Mouse (Mus musculus) cerebellum, adult 11-12 months (tissue): ENCODE measurements around the gene Slc34a3.

ENCODE experiments used
- DNase-seq: peaks from one replicate; pipeline ENCODE4 v3.0.0; 2022

The Slc34a3 gene

DNA sequence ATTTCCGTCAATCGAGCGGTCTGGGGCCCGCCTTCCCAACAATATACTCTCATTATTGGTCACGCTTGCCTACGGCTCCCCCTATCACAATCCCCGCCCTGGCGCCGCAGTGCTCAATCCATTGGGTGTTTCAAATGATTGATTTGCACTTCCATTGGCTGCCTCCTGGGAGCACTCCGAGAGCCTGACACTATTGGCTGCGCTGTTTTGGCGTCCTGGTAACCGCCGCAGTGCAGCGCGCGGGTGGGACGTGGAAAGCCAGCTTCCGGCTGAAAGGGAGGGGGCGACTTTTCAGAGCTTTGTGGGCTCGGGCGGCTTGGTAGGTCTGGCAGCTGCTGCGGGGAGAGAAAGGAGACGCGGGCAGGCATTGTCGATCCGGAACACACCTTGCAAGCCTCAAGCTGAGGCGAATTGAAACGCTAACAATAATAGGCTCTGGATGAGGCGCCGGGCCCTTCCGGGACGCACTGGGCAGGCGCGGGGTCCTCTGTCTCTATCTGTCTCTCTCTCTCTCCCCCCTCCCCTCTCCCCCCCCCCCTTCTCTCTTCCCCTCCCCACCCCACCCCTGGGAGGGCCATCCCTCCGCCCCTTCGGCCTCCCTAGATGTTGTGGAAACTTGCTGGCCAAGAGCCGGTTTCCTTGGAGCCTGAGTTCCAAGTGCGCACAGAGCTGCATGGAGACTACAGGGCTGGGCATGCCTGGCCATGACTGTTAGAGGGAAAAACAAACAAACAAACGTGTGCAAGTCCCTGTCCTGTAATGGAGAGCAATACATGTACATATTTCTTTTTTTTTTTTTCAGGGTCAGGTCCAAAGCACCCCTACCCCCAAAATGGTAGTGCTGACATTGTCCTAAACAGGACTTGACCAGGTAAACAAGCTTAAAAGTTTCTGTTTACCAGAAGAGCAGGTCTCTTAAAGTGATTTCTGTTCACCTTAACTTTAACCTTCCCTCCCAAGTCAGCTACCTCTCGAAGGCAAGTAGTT, 9.1 kb downstream of the Slc34a3 start:
- DNase-seq = peak; percentile 100

DNA sequence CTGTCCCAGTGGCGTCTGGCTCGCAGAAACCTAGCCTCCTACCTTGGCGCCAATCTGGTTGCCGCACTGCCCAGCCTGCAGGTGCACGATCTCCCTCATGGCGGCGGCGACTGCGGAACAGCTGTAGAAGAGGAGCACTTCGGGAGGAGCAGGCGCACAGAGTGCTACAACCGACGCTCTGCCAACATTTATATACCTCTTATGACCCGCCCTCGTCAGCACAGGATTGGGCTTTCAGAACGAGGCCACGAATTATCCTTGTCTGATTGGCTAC, 9.7 kb downstream of the Slc34a3 start, which contains the start of gene Tubb4b:
TSS of gene Tubb4b (minus strand) at position 211 of the 274 bp plus-strand sequence.
- no peak for DNase-seq

- DNase-seq = peak; percentile 84
Measured at GRCm38 (mm10) chr2:25223681-25224491, 10.3 kb downstream of the Slc34a3 start.

GRCm38 (mm10) chr2:25221331-25221772, 12.8 kb downstream of the Slc34a3 start:
- DNase-seq = no peak

GRCm38 (mm10) chr2:25218445-25218844, 15.7 kb downstream of the Slc34a3 start, which contains the start of gene Fam166a:
TSS of gene Fam166a (plus strand) at chr2:25218745.
- no peak for DNase-seq

GRCm38 (mm10) chr2:25217666-25218065, 16.5 kb downstream of the Slc34a3 start:
- no peak for DNase-seq

GRCm38 (mm10) chr2:25214444-25214843, 19.7 kb downstream of the Slc34a3 start, which contains the start of gene Stpg3:
TSS of gene Stpg3 (minus strand) at chr2:25214637.
- no peak for DNase-seq

- DNase-seq = no peak
Measured at GRCm38 (mm10) chr2:25213266-25213865, 20.8 kb downstream of the Slc34a3 start.

GRCm38 (mm10) chr2:25211121-25211670, 23.0 kb downstream of the Slc34a3 start, which contains the start of gene Nelfb:
TSS of gene Nelfb (minus strand) at chr2:25211489.
- peak; percentile 84 for DNase-seq

- DNase-seq = no peak
Measured at GRCm38 (mm10) chr2:25210686-25211085, 23.5 kb downstream of the Slc34a3 start.

DNA sequence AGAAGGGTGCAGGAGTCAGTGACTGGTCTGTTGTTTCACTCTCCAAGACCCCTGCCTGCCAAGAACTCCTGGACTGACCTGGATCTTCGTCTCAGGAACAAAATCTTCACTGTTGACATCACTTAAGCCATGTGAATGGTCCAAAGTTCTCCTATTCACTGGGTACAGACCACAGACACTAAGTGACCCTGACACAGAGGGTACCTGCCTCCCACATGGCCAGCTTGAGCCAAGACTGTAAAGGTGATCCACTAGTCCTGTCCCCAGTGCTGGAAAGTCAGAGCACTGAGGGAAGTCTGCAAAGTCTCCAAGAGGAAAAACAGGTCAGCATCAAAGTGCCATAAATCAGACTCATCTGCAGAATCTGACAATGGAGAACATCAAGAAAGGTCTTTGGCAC, 26.6 kb downstream of the Slc34a3 start:
- DNase-seq = no peak

DNA sequence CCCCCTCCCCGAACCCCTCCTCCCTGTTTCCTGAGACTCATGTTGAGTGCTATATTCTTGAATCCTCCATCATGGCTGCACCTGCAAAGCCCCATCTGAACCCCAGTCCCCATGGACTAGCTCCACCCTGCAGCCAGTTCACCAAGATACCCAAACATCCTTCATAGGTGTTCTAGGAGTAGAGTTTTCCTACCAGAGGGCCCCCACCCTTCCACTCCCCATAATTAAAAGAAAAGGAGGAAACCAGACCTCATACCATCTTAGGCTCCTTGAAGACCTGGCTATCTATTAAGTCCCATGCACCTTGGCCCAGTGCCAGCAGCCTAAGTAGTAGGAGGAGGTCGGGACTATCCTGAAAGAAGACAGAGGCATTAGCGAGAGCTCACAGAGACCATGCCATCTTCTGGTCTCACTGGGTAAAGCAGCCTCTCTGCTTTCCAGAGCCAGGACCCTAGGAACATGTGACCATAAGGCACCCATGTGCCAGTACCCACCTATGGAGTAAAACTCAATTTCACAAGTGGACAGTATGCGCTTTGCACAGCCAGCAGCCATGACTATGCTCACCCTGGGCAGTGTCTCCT, 30.4 kb downstream of the Slc34a3 start:
- no peak for DNase-seq

- no peak for DNase-seq
Measured at GRCm38 (mm10) chr2:25200631-25201030, 33.5 kb downstream of the Slc34a3 start.

DNA sequence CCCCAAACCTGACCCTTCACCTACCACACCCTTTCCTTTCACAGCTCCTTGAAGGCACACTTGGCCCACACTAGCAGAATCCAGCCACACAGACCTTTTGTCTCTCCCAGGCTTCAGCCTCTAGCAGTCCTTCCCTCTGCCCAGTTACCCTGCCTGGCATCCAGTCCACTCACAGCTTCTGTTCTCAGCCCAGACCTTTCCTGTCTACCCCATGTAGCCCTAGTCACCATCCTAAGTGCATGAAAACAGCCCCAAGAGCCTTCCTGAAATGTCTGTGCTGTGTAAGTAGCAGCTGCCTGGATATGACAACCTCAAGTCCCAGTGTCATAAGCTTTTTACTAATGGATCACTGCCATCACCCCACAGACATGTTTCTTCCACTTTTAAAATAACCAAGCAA, 36.2 kb downstream of the Slc34a3 start:
- no peak for DNase-seq

- DNase-seq = no peak
Measured at GRCm38 (mm10) chr2:25197191-25197590, 37.0 kb downstream of the Slc34a3 start.

DNA sequence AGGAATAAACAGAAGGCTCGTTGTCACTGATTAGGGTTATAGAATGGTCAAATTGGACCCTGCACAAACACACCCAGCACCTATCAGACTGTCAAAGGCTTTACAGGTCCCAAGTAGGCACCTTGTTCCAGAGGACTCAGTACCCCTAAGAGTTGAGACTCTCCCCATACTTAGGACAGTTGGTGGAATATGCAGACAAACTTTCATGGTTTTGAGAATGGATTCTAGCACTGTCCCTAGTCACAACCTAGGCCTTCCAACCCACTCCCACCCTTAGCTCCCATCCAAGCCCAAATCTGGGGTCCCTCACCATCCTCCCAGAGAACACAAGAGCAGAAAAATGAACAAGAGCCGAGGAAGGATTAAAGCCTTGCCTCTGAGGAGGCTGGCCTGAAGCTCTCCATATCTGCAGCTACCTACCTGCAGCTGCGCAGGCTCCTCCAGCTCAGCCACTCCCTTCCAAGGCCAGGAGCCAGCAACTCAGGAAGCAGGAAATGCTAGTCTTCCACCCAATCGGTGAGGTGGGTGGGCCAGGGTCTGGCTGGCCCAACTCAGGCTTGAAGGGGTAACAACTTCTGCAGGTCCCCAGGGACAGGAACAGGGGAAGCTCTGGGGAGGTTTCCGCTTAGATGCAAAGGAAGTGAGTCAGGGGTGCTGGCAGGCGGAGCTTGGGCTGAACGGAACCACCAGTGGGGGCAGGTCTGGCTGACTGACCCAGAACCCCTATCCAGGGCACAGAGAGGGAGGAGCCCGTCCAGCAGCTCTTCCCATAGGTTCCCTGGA, 37.8 kb downstream of the Slc34a3 start, which contains the start of gene Tor4a:
TSS of gene Tor4a (minus strand) at position 715 of the 783 bp plus-strand sequence.
- DNase-seq = no peak

DNA sequence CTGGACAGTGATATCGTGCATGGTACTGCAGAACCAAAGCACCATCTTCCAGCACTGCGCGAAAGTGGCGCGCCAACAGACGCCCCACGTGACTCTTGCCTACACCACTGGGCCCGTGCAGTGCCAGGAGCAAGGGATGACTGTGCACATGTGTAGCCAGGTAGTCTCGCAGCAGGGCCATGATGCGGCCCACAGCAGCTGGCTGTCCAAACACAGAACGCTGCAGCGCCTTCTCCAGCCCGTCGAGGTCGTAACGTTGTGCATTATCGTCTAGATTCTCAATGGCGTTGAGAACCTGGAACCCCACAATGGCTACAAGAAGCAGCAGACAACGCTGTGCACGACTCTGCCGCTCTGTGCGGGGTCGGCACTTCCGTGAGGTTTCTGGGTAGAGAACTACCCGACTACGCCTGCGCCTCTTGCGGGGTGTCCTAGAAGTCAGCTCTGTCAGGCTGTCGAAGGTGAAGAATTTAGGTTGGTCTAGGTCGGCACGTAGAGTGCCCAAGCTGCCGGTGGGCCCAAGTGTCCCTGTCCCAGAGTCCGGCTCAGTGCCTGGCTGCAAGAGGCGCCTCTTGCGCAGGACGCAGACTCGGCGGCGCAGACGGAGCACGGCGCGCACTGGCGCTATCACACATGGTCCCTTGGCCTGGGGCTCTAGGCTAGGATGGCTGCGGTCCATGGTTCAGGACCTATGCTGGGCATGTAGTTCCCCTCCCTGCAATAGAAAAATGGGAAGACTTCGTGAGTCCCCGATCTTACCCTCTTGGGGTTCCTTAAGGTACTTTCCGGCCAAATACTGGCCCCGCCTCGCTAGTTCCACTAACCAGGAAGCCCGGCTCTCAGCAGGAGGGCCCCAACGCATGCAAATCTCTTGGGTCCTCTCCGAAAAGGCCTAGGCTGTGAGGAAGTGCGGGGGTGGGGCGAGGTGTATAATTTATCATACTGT, 38.7 kb downstream of the Slc34a3 start:
- DNase-seq = no peak

- no peak for DNase-seq
Measured at GRCm38 (mm10) chr2:25194486-25195171, 39.5 kb downstream of the Slc34a3 start.

GRCm38 (mm10) chr2:25194006-25194405, 40.2 kb downstream of the Slc34a3 start:
- no peak for DNase-seq
